Mouse (Mus musculus) embryonic facial prominence, embryonic 14.5 days (tissue): ENCODE measurements around the gene Gm49510. TPM values are rescaled to one million over a fixed set of nuclear protein-coding genes. Genes with fewer than 3 reads are reported as not detected.
"Not testable (repeated sequence)": the region's sequence is repeated elsewhere in the genome, so short reads cannot be mapped to it uniquely, and the experiment has no call there.

Source experiments
- ATAC-seq: fragments of 200-750 bp; cut with Nextera tagmentation; 2 replicates; pipeline ENCODE4 v1.8.0; 2017; ENCODE audit warnings: low read depth, moderate number of reproducible peaks, moderate TSS enrichment
- DNase-seq: peaks from one replicate; pipeline ENCODE4 v3.0.0-alpha.2; 2015; ENCODE audit warnings: low spot score
- H3K27ac ChIP-seq: fragments of 300-500 bp; sonication (generic); replicated peaks from 2 replicates; pipeline ENCODE4 v1.5.1; 2014; ENCODE audit warnings: low read depth, mild to moderate bottlenecking, low read length, moderate library complexity
- H3K27me3 ChIP-seq: fragments of 300-500 bp; sonication (generic); replicated peaks from 2 replicates; pipeline ENCODE4 v1.6.1; 2014; ENCODE audit warnings: low read length; ENCODE audit not compliant: control insufficient read depth, insufficient read depth
- H3K36me3 ChIP-seq: fragments of 300-500 bp; sonication (generic); 2 replicates; pipeline ENCODE4 v1.6.1; 2014; ENCODE audit warnings: low read length, mixed read lengths; ENCODE audit not compliant: control insufficient read depth, insufficient read depth
- H3K4me1 ChIP-seq: fragments of 300-500 bp; sonication (generic); 2 replicates; pipeline ENCODE4 v1.6.1; 2014; ENCODE audit warnings: antibody characterized with exemption, low read length; ENCODE audit not compliant: control insufficient read depth, insufficient read depth
- H3K4me2 ChIP-seq: fragments of 300-500 bp; sonication (generic); 2 replicates; pipeline ENCODE4 v1.6.1; 2014; ENCODE audit warnings: low read depth, mild to moderate bottlenecking, low read length, moderate library complexity, mixed read lengths
- H3K4me3 ChIP-seq: fragments of 300-500 bp; sonication (generic); 2 replicates; pipeline ENCODE4 v1.5.1; 2014; ENCODE audit warnings: low read depth, mild to moderate bottlenecking, low read length
- H3K9ac ChIP-seq: fragments of 300-500 bp; sonication (generic); 2 replicates; pipeline ENCODE4 v1.6.1; 2014; ENCODE audit warnings: low read depth, mild to moderate bottlenecking, low read length, moderate library complexity, mixed read lengths
- H3K9me3 ChIP-seq: fragments of 300-500 bp; sonication (generic); 2 replicates; pipeline ENCODE4 v1.6.1; 2016; ENCODE audit warnings: low read length; ENCODE audit not compliant: control insufficient read depth
- WGBS: fragments of 180-500 bp; shearing (Covaris S2); extraction: QIAGEN DNeasy Blood & Tissue Kit; methylation state at CpG from one replicate; pipeline ENCODE4 v1.1.7; 2014; 5-methylcytosine and 5-hydroxymethylcytosine counted together
- polyA plus RNA-seq: library from polyadenylated mRNA; unstranded; fragments of >200 nt; fragmentation: Nextera tagmentation; extraction: Ambion mirVana; gene quantifications from 2 replicates; pipeline ENCODE4 v1.2.1, GENCODE M21; 2014

Gene Gm49510
- polyA plus RNA-seq, 1 experiment from 2014 or later: 0.58 TPM

DNA sequence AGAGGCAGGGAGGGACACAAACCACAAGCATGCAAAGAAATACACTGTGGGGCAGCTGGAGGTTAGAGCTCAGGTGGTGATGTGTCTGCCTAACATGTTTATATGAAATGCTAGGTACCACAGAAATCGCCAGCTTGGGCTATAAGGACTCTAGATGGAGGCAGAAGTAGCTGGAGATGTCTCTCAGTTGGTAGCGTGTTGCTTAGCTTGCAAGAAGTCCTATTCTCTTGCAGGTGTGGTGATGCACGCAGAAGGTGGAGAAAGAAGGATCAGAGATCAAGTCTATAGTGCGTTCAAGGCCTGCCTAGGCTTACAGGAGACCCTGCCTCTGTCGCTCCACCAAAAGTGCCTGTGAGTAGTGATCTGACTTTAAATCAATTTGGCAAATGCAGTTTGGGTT, 23.9 kb upstream of the Gm49510 start:
- whole genome bisulfite sequencing: 68% methylated on average over 5 of the region's 5 CpGs
- ATAC-seq (no peak), DNase-seq (no peak)
- peak overlapping the region; percentile 91; the same call in 1 of the 2 replicates for H3K4me2 ChIP-seq
- H3K36me3 ChIP-seq: peaks cover 7% of the 10 kb centered on the region
- peak overlapping the region; percentile 100 for H3K27ac ChIP-seq
- no peak overlapping the region for H3K4me3 ChIP-seq
- H3K4me1 ChIP-seq: peaks cover 13% of the 10 kb centered on the region
- no peak overlapping the region for H3K9ac ChIP-seq
- H3K9me3 ChIP-seq: no peaks in the 10 kb centered on the region
- H3K27me3 ChIP-seq: no peaks in the 10 kb centered on the region

DNA sequence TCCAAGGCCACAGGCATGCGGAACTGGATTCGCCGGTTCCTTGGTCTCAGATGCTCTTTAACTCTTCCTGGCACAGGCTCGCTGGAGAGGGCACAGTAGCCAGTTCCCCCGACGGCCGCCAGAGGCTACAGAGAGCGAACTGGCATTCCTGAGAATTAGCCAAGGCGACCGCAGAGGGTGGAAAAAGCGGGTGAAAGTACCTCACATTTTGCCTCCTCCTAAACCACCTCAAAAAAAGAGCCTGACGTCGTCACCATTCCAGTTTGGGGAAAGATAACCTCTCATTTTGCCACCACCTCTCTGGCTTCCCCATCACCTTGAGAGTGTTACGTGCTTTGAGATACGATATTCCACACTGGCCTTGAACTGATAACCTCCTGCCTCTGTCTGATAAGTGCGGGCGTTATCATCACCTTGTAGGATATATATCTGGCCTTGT, 23.2 kb upstream of the Gm49510 start:
- ATAC-seq (peak; percentile 54), DNase-seq (peak; percentile 96)
- WGBS: 3% methylated on average over 17 of the region's 17 CpGs
- peak overlapping the region; percentile 100 for H3K27ac ChIP-seq
- no peaks in the 10 kb centered on the region for H3K27me3 ChIP-seq
- peaks cover 8% of the 10 kb centered on the region for H3K36me3 ChIP-seq
- H3K4me3 ChIP-seq: peak overlapping the region; percentile 77
- peak overlapping the region; percentile 91 for H3K4me2 ChIP-seq
- H3K9me3 ChIP-seq: no peaks in the 10 kb centered on the region
- peaks cover 13% of the 10 kb centered on the region for H3K4me1 ChIP-seq
- peak overlapping the region; percentile 95 for H3K9ac ChIP-seq

DNA sequence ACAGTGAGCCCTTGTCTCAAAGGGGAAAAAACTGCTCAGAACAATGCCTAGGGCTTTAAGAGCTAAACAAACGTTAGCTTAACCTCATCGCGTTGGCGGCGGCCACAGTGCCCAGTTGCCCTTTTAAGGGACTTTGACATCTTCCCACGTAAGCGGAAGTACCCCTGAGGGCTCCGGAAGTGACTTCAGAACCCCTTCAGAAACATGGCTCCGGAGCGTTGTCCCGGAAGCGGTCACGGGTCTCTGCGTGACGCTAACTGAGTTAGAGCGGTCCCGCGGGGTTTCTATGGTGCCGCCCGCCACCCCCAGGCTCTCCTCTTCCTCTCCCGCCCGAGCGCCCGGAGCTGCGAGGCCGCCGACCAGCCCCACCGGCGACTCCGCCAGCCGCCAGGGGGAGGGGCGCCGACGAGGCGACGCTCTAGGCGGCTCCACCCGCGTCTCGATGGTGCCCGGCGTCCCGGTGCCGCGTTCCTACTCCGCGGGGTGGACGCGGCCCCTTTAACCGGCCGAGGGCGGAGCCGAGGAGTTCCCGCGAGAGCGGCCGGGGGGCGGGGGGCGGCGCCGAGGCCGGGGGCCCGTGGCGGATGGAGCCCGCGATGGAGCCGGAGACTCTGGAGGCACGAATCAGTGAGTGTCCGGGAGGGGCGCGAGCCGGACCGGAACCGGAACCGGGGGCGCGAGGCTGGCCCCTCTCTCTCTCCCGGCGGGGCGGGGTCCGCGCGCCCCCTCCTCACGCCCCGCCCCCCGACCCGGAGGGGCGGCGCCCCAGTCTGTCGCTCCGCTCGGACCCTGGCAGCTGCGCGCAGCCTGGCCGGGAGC, 22.3 kb upstream of the Gm49510 start, which contains the start of gene Gga1:
Gga1 (plus strand) TSS at position 200 of the 819 bp plus-strand sequence.
- H3K9me3 ChIP-seq: no peaks in the 10 kb centered on the region
- H3K4me2 ChIP-seq: peak within 1 kb of the TSS; percentile 91
- H3K27me3 ChIP-seq: no peaks in the 10 kb centered on the region
- peak; percentile 89 for ATAC-seq
- peaks cover 13% of the 10 kb centered on the region for H3K4me1 ChIP-seq
- H3K36me3 ChIP-seq: peaks cover 17% of the 10 kb centered on the region
- WGBS: 0% methylated on average over 24 of the region's 95 CpGs
- DNase-seq: peak; percentile 99
- peak within 1 kb of the TSS; percentile 95 for H3K9ac ChIP-seq
- peak within 1 kb of the TSS; percentile 100 for H3K27ac ChIP-seq
- H3K4me3 ChIP-seq: peak within 1 kb of the TSS; percentile 77

DNA sequence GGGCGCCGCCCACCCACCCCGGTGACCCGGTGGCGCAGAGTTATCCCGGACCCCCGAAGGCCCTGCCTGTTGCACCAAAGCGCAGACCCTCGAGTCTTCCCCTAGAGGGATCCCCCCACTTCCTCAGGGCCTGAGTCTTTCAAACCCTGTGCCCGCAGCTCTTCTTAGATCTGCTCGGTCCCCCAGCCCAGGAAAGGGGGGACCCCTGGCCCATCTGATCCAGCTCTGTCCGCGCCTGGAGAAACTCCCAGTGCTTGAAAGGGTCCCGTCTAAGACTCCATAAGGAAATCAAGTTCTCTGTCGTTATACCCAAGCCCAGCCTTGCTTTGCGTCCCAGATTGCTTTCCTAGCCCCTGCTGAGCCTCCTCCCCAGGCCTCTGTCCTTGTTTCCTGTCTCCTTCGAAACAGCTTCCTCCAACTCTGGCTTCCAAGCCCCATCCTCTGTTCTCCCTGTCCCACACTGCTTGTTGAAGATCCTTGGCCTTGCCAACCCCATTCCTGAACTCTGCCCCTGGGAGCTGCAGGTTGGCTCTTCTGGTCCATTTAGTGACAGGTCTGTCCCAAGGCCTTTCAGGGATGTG, 21.6 kb upstream of the Gm49510 start:
- Histone ChIP-seq H3K27ac (peak overlapping the region; percentile 100), H3K9me3 (no peaks in the 10 kb centered on the region), H3K4me1 (peaks cover 13% of the 10 kb centered on the region), H3K4me2 (peak overlapping the region; percentile 91), H3K4me3 (peak overlapping the region; percentile 77), H3K9ac (peak overlapping the region; percentile 95), H3K36me3 (peaks cover 23% of the 10 kb centered on the region), H3K27me3 (no peaks in the 10 kb centered on the region)
- no peak; the same call in 1 of the 2 replicates for ATAC-seq
- WGBS: 0% methylated on average over 10 of the region's 17 CpGs
- no peak for DNase-seq

DNA sequence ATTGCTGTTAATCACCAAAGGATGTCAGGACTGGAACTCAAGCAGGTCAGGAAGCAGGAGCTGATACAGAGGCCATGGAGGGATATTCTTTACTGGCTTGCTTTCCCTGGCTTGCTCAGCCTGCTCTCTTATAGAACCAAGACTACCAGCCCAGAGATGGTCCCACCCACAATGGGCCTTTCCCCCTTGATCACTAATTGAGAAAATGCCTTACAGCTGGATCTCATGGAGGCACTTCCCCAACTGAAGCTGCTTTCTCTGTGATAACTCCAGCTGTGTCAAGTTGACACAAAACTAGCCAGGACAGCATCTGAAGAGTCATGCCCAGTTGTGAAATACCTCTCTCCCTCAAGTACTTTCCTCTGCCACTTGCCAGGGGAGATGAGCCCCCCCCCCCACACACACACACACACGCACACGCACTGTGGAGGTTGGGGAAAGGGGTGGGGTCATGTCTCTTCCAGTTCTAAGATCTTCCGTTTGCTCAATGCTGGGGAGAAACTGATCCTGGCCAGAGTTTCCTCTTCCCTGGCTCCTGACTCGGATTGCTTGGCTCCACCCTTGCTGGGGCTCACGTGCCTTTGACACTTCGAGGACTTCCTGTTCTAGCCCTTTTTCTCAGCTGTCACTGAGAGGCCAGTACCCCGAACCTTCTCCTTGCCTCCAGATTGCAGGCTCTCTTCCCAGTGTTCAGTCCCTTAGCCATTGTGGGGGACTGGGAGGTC, 20.5 kb upstream of the Gm49510 start:
- not testable (repeated sequence) for H3K4me3 ChIP-seq, H3K9me3 ChIP-seq, H3K27me3 ChIP-seq, ATAC-seq
- 0 out of 2 replicates have a peak overlapping the region, but pooled peaks have one; percentile 21 for H3K9ac ChIP-seq
- DNase-seq: peak; percentile 53
- H3K27ac ChIP-seq: peak overlapping the region; percentile 73
- peaks cover 34% of the 10 kb centered on the region for H3K36me3 ChIP-seq
- peaks cover 13% of the 10 kb centered on the region for H3K4me1 ChIP-seq
- H3K4me2 ChIP-seq: peak overlapping the region; percentile 91
- 17% methylated on average over 7 of the region's 7 CpGs for WGBS

DNA sequence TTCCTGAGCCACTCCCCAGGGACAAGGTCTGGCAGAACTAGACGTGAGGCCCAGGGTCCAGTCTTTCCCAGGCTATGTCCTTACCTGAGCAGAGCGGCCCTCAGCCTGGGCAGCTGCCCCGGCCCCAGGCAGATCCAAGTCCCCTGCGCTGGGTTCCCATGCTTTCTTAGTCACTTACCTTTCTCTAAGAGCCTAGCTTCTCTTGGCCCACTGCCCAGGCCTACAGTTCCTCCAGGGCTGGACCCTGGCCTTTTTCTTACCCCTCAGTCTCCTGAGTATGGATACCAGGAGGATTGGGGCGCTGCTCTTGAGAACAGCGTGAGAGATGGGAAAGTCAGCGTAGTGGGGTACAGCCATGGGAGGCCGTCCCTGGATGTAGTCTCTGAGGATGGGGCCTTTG, 19.0 kb upstream of the Gm49510 start:
- H3K9ac ChIP-seq: peak overlapping the region; percentile 20; the same call in 1 of the 2 replicates

DNA sequence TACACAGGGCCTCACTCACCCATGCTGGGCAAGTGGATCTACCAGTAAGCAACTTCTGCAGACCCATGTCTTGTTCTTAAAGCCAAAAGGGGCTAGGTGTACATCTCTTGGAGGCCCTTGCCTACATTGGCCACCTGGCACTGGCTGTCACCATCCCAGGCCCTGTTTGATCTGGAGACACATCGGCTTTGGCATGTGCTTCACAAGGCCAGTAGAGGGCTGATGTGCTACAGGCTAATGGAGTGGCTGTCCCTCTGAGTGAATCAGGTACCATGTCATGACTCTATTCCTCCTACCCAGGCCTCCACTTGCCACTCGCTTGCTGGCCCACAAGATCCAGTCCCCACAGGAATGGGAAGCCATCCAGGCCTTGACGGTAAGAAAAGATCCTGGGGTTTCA, 17.6 kb upstream of the Gm49510 start:
- no peak for DNase-seq
- Histone ChIP-seq H3K9me3 (no peaks in the 10 kb centered on the region), H3K4me2 (no peak overlapping the region), H3K27me3 (no peaks in the 10 kb centered on the region), H3K36me3 (peaks cover 60% of the 10 kb centered on the region), H3K27ac (no peak overlapping the region), H3K9ac (no peak overlapping the region), H3K4me3 (no peak overlapping the region), H3K4me1 (peaks cover 13% of the 10 kb centered on the region)
- no peak for ATAC-seq
- 85% methylated on average over 3 of the region's 3 CpGs for WGBS

More for the DNA sequence above, 19.0 kb upstream of the Gm49510 start:
- DNase-seq (no peak), ATAC-seq (no peak)
- H3K9me3 ChIP-seq: no peaks in the 10 kb centered on the region
- 94% methylated on average over 8 of the region's 8 CpGs for WGBS
- peaks cover 13% of the 10 kb centered on the region for H3K4me1 ChIP-seq
- no peaks in the 10 kb centered on the region for H3K27me3 ChIP-seq
- H3K4me2 ChIP-seq: no peak overlapping the region
- no peak overlapping the region for H3K4me3 ChIP-seq
- H3K27ac ChIP-seq: no peak overlapping the region
- peaks cover 47% of the 10 kb centered on the region for H3K36me3 ChIP-seq

DNA sequence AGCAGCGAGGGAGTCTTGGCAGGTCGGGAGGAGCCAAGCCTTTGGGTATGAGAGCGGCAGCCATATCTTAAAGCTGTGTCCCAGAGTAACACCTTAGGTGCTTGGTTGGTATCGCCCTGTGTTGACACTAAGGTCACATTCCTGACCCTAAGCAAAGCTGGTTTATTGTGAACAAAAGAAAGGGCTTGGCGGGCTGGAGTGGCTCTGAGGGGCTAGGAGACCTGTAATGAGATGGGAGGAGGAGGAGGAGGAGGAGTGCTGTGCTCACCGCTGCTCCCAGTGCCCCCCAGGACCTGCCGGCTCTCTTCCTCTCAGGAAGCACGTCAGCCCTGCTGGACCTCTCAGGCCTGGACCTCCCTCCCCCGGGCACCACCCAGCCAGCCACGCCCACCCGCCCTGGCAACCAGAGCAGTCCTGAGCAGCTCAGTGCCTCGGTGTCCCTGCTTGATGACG, 10.0 kb upstream of the Gm49510 start:
- H3K27me3 ChIP-seq: no peaks in the 10 kb centered on the region
- DNase-seq: no peak
- peaks cover 90% of the 10 kb centered on the region for H3K36me3 ChIP-seq
- H3K27ac ChIP-seq: no peak overlapping the region
- H3K9ac ChIP-seq: no peak overlapping the region
- 41% methylated on average over 10 of the region's 13 CpGs for WGBS
- no peak overlapping the region for H3K4me3 ChIP-seq
- H3K4me1 ChIP-seq: 0 out of 2 replicates have a peak, but pooled peaks cover 4% of the 10 kb centered on the region
- ATAC-seq: no peak
- H3K4me2 ChIP-seq: no peak overlapping the region
- no peaks in the 10 kb centered on the region for H3K9me3 ChIP-seq
